ENCODE assay signal across 14 mouse cellular contexts in the genomic region with DNA sequence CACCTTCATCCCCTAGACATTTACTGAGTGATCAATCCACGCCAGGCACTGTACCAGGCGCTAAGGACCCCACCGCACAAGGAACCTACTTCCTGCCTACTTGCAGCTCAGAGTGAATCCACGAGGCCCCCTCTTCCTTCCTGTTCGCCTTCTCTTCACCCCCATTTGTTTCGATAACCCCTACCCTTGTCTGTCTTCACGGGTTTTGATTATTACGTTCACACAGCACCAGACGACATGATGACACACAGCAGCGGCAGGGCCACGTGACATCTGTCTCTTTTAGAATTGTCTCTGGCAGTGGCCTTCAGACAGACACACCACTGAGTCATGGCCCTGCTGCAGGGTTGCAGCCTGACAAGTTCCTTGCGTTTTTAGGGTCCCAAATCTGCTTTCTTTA. TPM values are rescaled to one million over a fixed set of nuclear protein-coding genes. Genes with fewer than 3 reads are reported as not detected.
A peak's percentile ranks its signal among the peaks of the same experiment; 100 is the strongest.
DNase-seq lines count a peak whose midpoint lies in the region; ATAC-seq and TF ChIP-seq lines count a peak whose summit lies in the region.
"Had no signal": no experiment of that assay in that cellular context is flagged by ENCODE, and none has a peak within 500 bp of the region (broad histone marks: within the 10 kb centered on the region; RNA-seq: fewer than 3 reads in every experiment).

No protein-coding gene starts in this region.

- H3K4me1 ChIP-seq in heart, embryonic 13.5 days, result peaks cover 53% of the 10 kb centered on the region
- peaks cover 14% of the 10 kb centered on the region for H3K4me1 ChIP-seq in cerebellum, adult 2 months (ENCODE audit: control insufficient read depth, insufficient read depth, low read length)
- peaks cover 23% of the 10 kb centered on the region for H3K4me1 ChIP-seq in midbrain, embryonic 10.5 days

- H3K4me3 ChIP-seq in heart, embryonic 13.5 days, result no peak overlapping the region
- H3K4me3 ChIP-seq in cerebellum, adult 2 months (replicated peaks; ENCODE audit: insufficient read depth, low read depth, low read length), result no peak overlapping the region
- no peak overlapping the region for H3K4me3 ChIP-seq in midbrain, embryonic 10.5 days
- H3K4me3 ChIP-seq: forebrain, embryonic 12.5 days; limb, embryonic 15.5 days had no signal

- no peak overlapping the region for H3K4me2 ChIP-seq in heart, embryonic 13.5 days
- H3K4me2 ChIP-seq: forebrain, embryonic 12.5 days; limb, embryonic 15.5 days had no signal

- peaks cover 10% of the 10 kb centered on the region for H3K27me3 ChIP-seq in heart, embryonic 13.5 days (replicated peaks)
- H3K27me3 ChIP-seq in cerebellum, adult 2 months (ENCODE audit: control insufficient read depth, insufficient read depth, low read length), result no peaks in the 10 kb centered on the region
- peaks cover 41% of the 10 kb centered on the region for H3K27me3 ChIP-seq in midbrain, embryonic 10.5 days (ENCODE audit: low read depth, poor library complexity, severe bottlenecking)
- H3K27me3 ChIP-seq: limb, embryonic 15.5 days had no signal

- no peaks in the 10 kb centered on the region for H3K9me3 ChIP-seq in heart, embryonic 13.5 days
- no peaks in the 10 kb centered on the region for H3K9me3 ChIP-seq in midbrain, embryonic 10.5 days (replicated peaks)
- H3K9me3 ChIP-seq: forebrain, embryonic 12.5 days; limb, embryonic 15.5 days had no signal

- no peak for DNase-seq in heart, adult 8-10 months (ENCODE audit: low spot score)
- peak; percentile 67 for DNase-seq in CD4-positive helper T cell, adult 2 months (ENCODE audit: low read depth, low spot score)
- DNase-seq in adrenal gland, postnatal 36 days, result peak; percentile 82 to 85
- peak; percentile 68 for DNase-seq in thymus, postnatal 0 days (ENCODE audit: low spot score)
- no peak for DNase-seq in cerebellum, adult 2 months
- no peak for DNase-seq in midbrain, embryonic 10.5 days (ENCODE audit: low spot score)
- DNase-seq in kidney, adult 18-20 months, result no peak
- DNase-seq: cerebellum, adult 18-20 months; gastrocnemius, postnatal 14 days; retina, postnatal 1 day had no signal

- no peaks in the 10 kb centered on the region for H3K36me3 ChIP-seq in heart, embryonic 13.5 days
- H3K36me3 ChIP-seq in midbrain, embryonic 10.5 days, result no peaks in the 10 kb centered on the region
- H3K36me3 ChIP-seq: forebrain, embryonic 12.5 days; limb, embryonic 15.5 days had no signal

- ATAC-seq in heart, embryonic 13.5 days (ENCODE audit: extremely low read depth, insufficient number of reproducible peaks, low FRiP score, low TSS enrichment), result no peak

- no peak overlapping the region for H3K9ac ChIP-seq in heart, embryonic 13.5 days
- H3K9ac ChIP-seq: forebrain, embryonic 12.5 days; limb, embryonic 15.5 days had no signal

- H3K27ac ChIP-seq in heart, embryonic 13.5 days (replicated peaks), result 0 out of 2 replicates have a peak overlapping the region, but pooled peaks have one; percentile 85
- H3K27ac ChIP-seq in cerebellum, adult 2 months (ENCODE audit: insufficient read depth, low read length), result no peak overlapping the region
- H3K27ac ChIP-seq in midbrain, embryonic 10.5 days (replicated peaks), result no peak overlapping the region
- H3K27ac ChIP-seq: forebrain, embryonic 12.5 days had no signal

- WGBS in heart, embryonic 13.5 days, result 57% methylated on average over 12 of the region's 12 CpGs
- 78% methylated on average over 12 of the region's 12 CpGs for WGBS in cerebellum, adult 2 months
- 89% methylated on average over 12 of the region's 12 CpGs for WGBS in midbrain, embryonic 10.5 days

- no peak for TF ChIP-seq CTCF in cerebellum, adult 2 months (IDR thresholded peaks at IDR 0.05; ENCODE audit: borderline replicate concordance, insufficient read depth, low read depth, low read length)

- TF ChIP-seq POLR2A in cerebellum, adult 2 months (IDR thresholded peaks at IDR 0.05; ENCODE audit: borderline replicate concordance, insufficient read depth, low read length), result no peak

RNA-seq across cellular contexts. Expression of a gene that starts 21.7 kb away (rescaled TPM):
- polyA plus RNA-seq in heart, embryonic 13.5 days (2015; fragmentation: Nextera tagmentation; extraction: Ambion mirVana), result 34.8 and 35.6 TPM in 2 replicates
- 10 to 100 TPM; 35.4 to 43.7 (median 39.9) TPM for total RNA-seq in heart, adult 8-10 months (2022)
- total RNA-seq in adrenal gland, postnatal 36 days (2021), result 10 to 100 TPM; 35.5 to 38.6 TPM
- polyA plus RNA-seq in thymus, postnatal 0 days (2015; fragmentation: Nextera tagmentation; extraction: Ambion mirVana), result 45.4 and 52.4 TPM in 2 replicates
- 30.0 and 30.5 TPM in 2 replicates for polyA plus RNA-seq in cerebellum, adult 2 months (2012; rRNA removed)
- polyA plus RNA-seq in midbrain, embryonic 10.5 days (2016; fragmentation: Nextera tagmentation; extraction: Ambion mirVana), result 34.7 and 35.5 TPM in 2 replicates

RNA-seq across cellular contexts. Expression of a gene that starts 29.8 kb away (rescaled TPM):
- 0.21 and 0.23 TPM in 2 replicates for polyA plus RNA-seq in heart, embryonic 13.5 days (2015; fragmentation: Nextera tagmentation; extraction: Ambion mirVana)
- total RNA-seq in heart, adult 8-10 months (2022), result 1 to 10 TPM in 1 of 4 experiments, under 1 TPM in 3; 0.14 to 2.5 (median 0.49) TPM
- under 1 TPM; 0.30 to 0.40 TPM for total RNA-seq in adrenal gland, postnatal 36 days (2021)
- polyA plus RNA-seq in thymus, postnatal 0 days (2015; fragmentation: Nextera tagmentation; extraction: Ambion mirVana), result 6.0 and 7.8 TPM in 2 replicates
- polyA plus RNA-seq in cerebellum, adult 2 months (2012; rRNA removed), result 0.32 and 0.38 TPM in 2 replicates
- 0.05 and 0.10 TPM in 2 replicates for polyA plus RNA-seq in midbrain, embryonic 10.5 days (2016; fragmentation: Nextera tagmentation; extraction: Ambion mirVana)
- total RNA-seq: layer of hippocampus, postnatal 14 days had no signal

RNA-seq across cellular contexts. Expression of a gene that starts 59.8 kb away (rescaled TPM):
- 50.5 and 57.0 TPM in 2 replicates for polyA plus RNA-seq in heart, embryonic 13.5 days (2015; fragmentation: Nextera tagmentation; extraction: Ambion mirVana)
- 10 to 100 TPM; 33.9 to 34.3 (median 34.1) TPM for total RNA-seq in heart, adult 8-10 months (2022)
- 10 to 100 TPM; 60.9 to 64.1 TPM for total RNA-seq in adrenal gland, postnatal 36 days (2021)
- polyA plus RNA-seq in thymus, postnatal 0 days (2015; fragmentation: Nextera tagmentation; extraction: Ambion mirVana), result 36.0 and 37.2 TPM in 2 replicates
- polyA plus RNA-seq in cerebellum, adult 2 months (2012; rRNA removed), result 88.6 and 89.0 TPM in 2 replicates
- polyA plus RNA-seq in midbrain, embryonic 10.5 days (2016; fragmentation: Nextera tagmentation; extraction: Ambion mirVana), result 61.5 and 72.5 TPM in 2 replicates

Comparison
In these comparisons a context has a peak if more than half of its experiments do, and no peak if none do; other contexts are left out.
1. DNase-seq: peak in CD4-positive helper T cell, adult 2 months (single experiment), adrenal gland, postnatal 36 days (2 of 2) and thymus, postnatal 0 days (single experiment); none in heart, adult 8-10 months (single experiment), cerebellum, adult 2 months (0 of 2), midbrain, embryonic 10.5 days (single experiment) and kidney, adult 18-20 months (single experiment).